Mouse (Mus musculus) stomach, embryonic 16.5 days (tissue): ENCODE results near the gene Fam161a. TPM values are rescaled to one million over a fixed set of nuclear protein-coding genes. Genes with fewer than 3 reads are reported as not detected.

ENCODE experiments used
- ATAC-seq: fragments of 200-750 bp; cut with Nextera tagmentation; 2 replicates; pipeline ENCODE4 v1.8.0; 2017; ENCODE audit warnings: moderate number of reproducible peaks, moderate TSS enrichment; ENCODE audit not compliant: insufficient read depth, low FRiP score
- H3K27ac ChIP-seq: fragments of 300-500 bp; sonication (generic); 2 replicates; pipeline ENCODE4 v1.5.1; 2014; ENCODE audit warnings: low read length
- H3K27me3 ChIP-seq: fragments of 300-500 bp; sonication (generic); 2 replicates; pipeline ENCODE4 v1.6.1; 2014; ENCODE audit warnings: low read length, control low read depth, mixed read lengths; ENCODE audit not compliant: control insufficient read depth, insufficient read depth
- H3K36me3 ChIP-seq: fragments of 300-500 bp; sonication (generic); 2 replicates; pipeline ENCODE4 v1.6.1; 2014; ENCODE audit warnings: low read length; ENCODE audit not compliant: control insufficient read depth, insufficient read depth
- H3K4me1 ChIP-seq: fragments of 300-500 bp; sonication (generic); 2 replicates; pipeline ENCODE4 v1.6.1; 2014; ENCODE audit warnings: low read length, control low read depth, mixed read lengths; ENCODE audit not compliant: control insufficient read depth, insufficient read depth
- H3K4me2 ChIP-seq: fragments of 300-500 bp; sonication (generic); 2 replicates; pipeline ENCODE4 v1.6.1; 2014; ENCODE audit warnings: low read depth, low read length, mixed read lengths
- H3K4me3 ChIP-seq: fragments of 300-500 bp; sonication (generic); replicated peaks from 2 replicates; pipeline ENCODE4 v1.5.1; 2014; ENCODE audit warnings: mild to moderate bottlenecking, low read length
- H3K9ac ChIP-seq: fragments of 300-500 bp; sonication (generic); 2 replicates; pipeline ENCODE4 v1.6.1; 2014; ENCODE audit warnings: low read length
- H3K9me3 ChIP-seq: fragments of 300-500 bp; sonication (generic); replicated peaks from 2 replicates; pipeline ENCODE4 v1.6.1; 2016; ENCODE audit warnings: low read length, control low read depth; ENCODE audit not compliant: control insufficient read depth
- WGBS: fragments of 180-500 bp; shearing (Covaris S2); extraction: QIAGEN DNeasy Blood & Tissue Kit; methylation state at CpG from one replicate; pipeline ENCODE4 v1.1.7; 2014; 5-methylcytosine and 5-hydroxymethylcytosine counted together
- polyA plus RNA-seq: library from polyadenylated mRNA; unstranded; fragments of >200 nt; fragmentation: Nextera tagmentation; extraction: Ambion mirVana; gene quantifications from 2 replicates; pipeline ENCODE4 v1.2.1, GENCODE M21; 2015

Gene Fam161a
- polyA plus RNA-seq, 1 experiment from 2014 or later: 4.2 TPM

GRCm38 (mm10) chr11:23007166-23007480 lies 208 bp upstream of the Fam161a start:
- Histone ChIP-seq H3K27me3 (no peaks in the 10 kb centered on the region), H3K4me3 (peak overlapping the region; percentile 68), H3K9ac (peak overlapping the region; percentile 60), H3K9me3 (no peaks in the 10 kb centered on the region), H3K27ac (peak overlapping the region; percentile 42; the same call in 1 of the 2 replicates), H3K4me2 (peak overlapping the region; percentile 88), H3K36me3 (peaks cover 10% of the 10 kb centered on the region; the same call in 1 of the 2 replicates), H3K4me1 (0 out of 2 replicates have a peak, but pooled peaks cover 5% of the 10 kb centered on the region)
- ATAC-seq: no peak
- WGBS: 2% methylated on average over 6 of the region's 6 CpGs

DNA sequence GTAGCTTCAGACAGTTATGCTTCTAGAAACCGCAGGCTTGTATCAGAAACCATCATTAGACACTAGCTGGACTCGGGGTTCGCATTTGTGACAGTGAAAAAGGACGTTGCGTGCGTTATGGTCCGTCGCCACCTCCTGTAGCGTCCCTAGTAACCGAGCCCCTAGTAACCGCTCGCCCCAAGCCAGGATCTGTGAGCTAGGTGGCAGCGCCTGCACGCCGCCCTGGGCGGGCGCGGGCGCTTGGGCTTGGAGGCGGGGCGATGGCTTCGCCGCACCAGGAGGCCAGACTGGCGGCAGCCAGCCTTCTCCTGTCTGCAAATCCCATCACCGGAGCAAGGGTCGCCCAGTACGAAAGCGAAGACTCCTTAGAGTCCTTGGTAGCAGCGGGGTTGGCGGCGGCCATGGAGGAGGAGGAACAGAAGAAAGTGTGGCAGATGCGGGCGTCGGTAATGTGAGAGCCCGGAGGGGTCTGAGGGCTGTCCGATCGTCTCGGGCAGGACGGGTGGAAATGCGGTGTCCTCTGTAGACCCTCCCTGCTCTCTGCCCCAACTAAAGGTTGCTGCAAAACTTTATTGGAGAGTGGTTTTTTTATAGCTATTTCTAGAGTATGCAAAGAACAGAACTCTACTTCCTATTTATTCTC lies 971 bp downstream of the Fam161a start:
- Histone ChIP-seq H3K9ac (peak overlapping the region; percentile 76), H3K4me2 (peak overlapping the region; percentile 88), H3K27me3 (no peaks in the 10 kb centered on the region), H3K4me1 (0 out of 2 replicates have a peak, but pooled peaks cover 5% of the 10 kb centered on the region), H3K4me3 (peak overlapping the region; percentile 68), H3K9me3 (no peaks in the 10 kb centered on the region), H3K27ac (peak overlapping the region; percentile 89), H3K36me3 (peaks cover 4% of the 10 kb centered on the region; the same call in 1 of the 2 replicates)
- under 1% methylated on average over 40 of the region's 40 CpGs for WGBS
- ATAC-seq: peak; percentile 92

- no peak overlapping the region for H3K27ac ChIP-seq
- H3K4me1 ChIP-seq: 0 out of 2 replicates have a peak, but pooled peaks cover 5% of the 10 kb centered on the region
- H3K36me3 ChIP-seq: peaks cover 4% of the 10 kb centered on the region; the same call in 1 of the 2 replicates
- H3K27me3 ChIP-seq: no peaks in the 10 kb centered on the region
- 11% methylated on average over 4 of the region's 4 CpGs for WGBS
- no peaks in the 10 kb centered on the region for H3K9me3 ChIP-seq
- no peak for ATAC-seq
- H3K4me2 ChIP-seq: peak overlapping the region; percentile 88
- peak overlapping the region; percentile 76; the same call in 1 of the 2 replicates for H3K9ac ChIP-seq
- peak overlapping the region; percentile 68 for H3K4me3 ChIP-seq
These were observed 1.5 kb downstream of the Fam161a start for GRCm38 (mm10) chr11:23008824-23009200.

DNA sequence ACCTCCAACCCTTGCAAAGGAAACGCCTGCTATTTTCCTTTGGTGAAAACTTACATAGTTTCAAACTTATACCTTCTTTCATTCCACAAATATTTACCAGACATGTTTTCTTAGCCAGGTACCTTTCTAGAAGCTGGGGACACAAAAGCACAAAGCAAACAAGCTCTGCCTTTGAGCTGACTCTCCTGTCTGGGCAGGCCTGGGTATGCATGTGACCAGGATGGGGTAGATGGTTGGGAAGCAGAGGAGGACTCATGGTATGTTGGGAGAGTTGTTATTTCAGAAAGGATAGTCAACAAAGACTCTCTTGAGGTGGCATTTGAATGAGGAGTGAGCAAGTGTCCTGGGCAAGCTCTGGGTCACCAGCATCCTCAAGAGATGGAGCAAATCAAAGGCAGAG lies 5.8 kb downstream of the Fam161a start:
- Histone ChIP-seq H3K4me3 (no peak overlapping the region), H3K9ac (no peak overlapping the region), H3K9me3 (no peaks in the 10 kb centered on the region), H3K4me2 (no peak overlapping the region), H3K27me3 (no peaks in the 10 kb centered on the region), H3K27ac (peak overlapping the region; percentile 40; the same call in 1 of the 2 replicates), H3K4me1 (no peaks in the 10 kb centered on the region), H3K36me3 (no peaks in the 10 kb centered on the region)
- 53% methylated on average over 1 of the region's 1 CpGs for WGBS
- no peak for ATAC-seq

- H3K9me3 ChIP-seq: 0 out of 2 replicates have a peak, but pooled peaks cover 3% of the 10 kb centered on the region
- H3K4me2 ChIP-seq: no peak overlapping the region
- H3K27me3 ChIP-seq: no peaks in the 10 kb centered on the region
- peak overlapping the region; percentile 40; the same call in 1 of the 2 replicates for H3K27ac ChIP-seq
- no peak for ATAC-seq
- 87% methylated on average over 4 of the region's 4 CpGs for WGBS
- no peak overlapping the region for H3K4me3 ChIP-seq
- H3K4me1 ChIP-seq: no peaks in the 10 kb centered on the region
- H3K9ac ChIP-seq: no peak overlapping the region
- H3K36me3 ChIP-seq: no peaks in the 10 kb centered on the region
These were observed 6.4 kb downstream of the Fam161a start for GRCm38 (mm10) chr11:23013580-23014294.

- no peak overlapping the region for H3K9ac ChIP-seq
- WGBS: 74% methylated on average over 6 of the region's 6 CpGs
- no peaks in the 10 kb centered on the region for H3K4me1 ChIP-seq
- H3K9me3 ChIP-seq: 0 out of 2 replicates have a peak, but pooled peaks cover 3% of the 10 kb centered on the region
- H3K4me3 ChIP-seq: no peak overlapping the region
- no peaks in the 10 kb centered on the region for H3K27me3 ChIP-seq
- H3K36me3 ChIP-seq: no peaks in the 10 kb centered on the region
- ATAC-seq: no peak
- no peak overlapping the region for H3K27ac ChIP-seq
- H3K4me2 ChIP-seq: no peak overlapping the region
These were observed 7.7 kb downstream of the Fam161a start for GRCm38 (mm10) chr11:23014996-23015395.

GRCm38 (mm10) chr11:23017943-23018342 lies 10.6 kb downstream of the Fam161a start:
- no peak overlapping the region for H3K4me3 ChIP-seq
- no peaks in the 10 kb centered on the region for H3K4me1 ChIP-seq
- 90% methylated on average over 4 of the region's 4 CpGs for whole genome bisulfite sequencing
- no peak overlapping the region for H3K27ac ChIP-seq
- no peak overlapping the region for H3K4me2 ChIP-seq
- no peaks in the 10 kb centered on the region for H3K27me3 ChIP-seq
- no peak for ATAC-seq
- H3K36me3 ChIP-seq: no peaks in the 10 kb centered on the region
- H3K9ac ChIP-seq: no peak overlapping the region
- 0 out of 2 replicates have a peak, but pooled peaks cover 3% of the 10 kb centered on the region for H3K9me3 ChIP-seq

GRCm38 (mm10) chr11:23020116-23020770 lies 12.9 kb downstream of the Fam161a start:
- H3K27me3 ChIP-seq: no peaks in the 10 kb centered on the region
- no peaks in the 10 kb centered on the region for H3K36me3 ChIP-seq
- H3K9ac ChIP-seq: no peak overlapping the region
- H3K4me2 ChIP-seq: no peak overlapping the region
- 0 out of 2 replicates have a peak, but pooled peaks cover 3% of the 10 kb centered on the region for H3K9me3 ChIP-seq
- WGBS: 68% methylated on average over 24 of the region's 24 CpGs
- no peaks in the 10 kb centered on the region for H3K4me1 ChIP-seq
- H3K4me3 ChIP-seq: no peak overlapping the region
- no peak overlapping the region for H3K27ac ChIP-seq
- no peak for ATAC-seq

- Histone ChIP-seq H3K4me1 (no peaks in the 10 kb centered on the region), H3K27me3 (no peaks in the 10 kb centered on the region), H3K4me3 (no peak overlapping the region), H3K9me3 (0 out of 2 replicates have a peak, but pooled peaks cover 3% of the 10 kb centered on the region), H3K36me3 (no peaks in the 10 kb centered on the region), H3K4me2 (no peak overlapping the region), H3K27ac (no peak overlapping the region), H3K9ac (no peak overlapping the region)
- ATAC-seq: no peak
- WGBS: 93% methylated on average over 14 of the region's 14 CpGs
These were observed 13.5 kb downstream of the Fam161a start for GRCm38 (mm10) chr11:23020841-23021240.
